Mouse (Mus musculus) G1E (cell line): Measurements from ENCODE around the gene Clcn2.

ENCODE experiments used
- CTCF ChIP-seq: IDR thresholded peaks from 2 replicates; pipeline ENCODE4 v1.5.1; 2012; ENCODE audit warnings: low read depth, low read length, inconsistent platforms, mixed read lengths
- GATA1 ChIP-seq: IDR thresholded peaks from 2 replicates; pipeline ENCODE4 v1.6.1; 2012; ENCODE audit warnings: borderline replicate concordance, low read length, inconsistent platforms, mixed read lengths
- TAL1 ChIP-seq: conservative IDR thresholded peaks from 2 replicates; pipeline ENCODE4 v1.6.1; 2012; ENCODE audit warnings: low read depth, low read length, inconsistent platforms, mixed read lengths

GRCm38 (mm10) chr16:20671886-20672285 lies 45.7 kb downstream of the Clcn2 start:
- no peak for TF ChIP-seq CTCF
- TF ChIP-seq TAL1 = no peak
- TF ChIP-seq GATA1 = no peak
